Mouse (Mus musculus) MEL (cell line): ENCODE results near the gene Tspan32. TPM values are rescaled to one million over a fixed set of nuclear protein-coding genes. Genes with fewer than 3 reads are reported as not detected.

Source experiments
- DNase-seq: peaks from one replicate; pipeline ENCODE4 v3.0.0; 2011; ENCODE audit warnings: low read depth, low spot score
- H3K27ac ChIP-seq: 2 replicates; pipeline ENCODE4 v1.5.1; 2012; ENCODE audit warnings: low read depth, mild to moderate bottlenecking, control low read depth, low read length, moderate library complexity; ENCODE audit not compliant: control insufficient read depth
- H3K27me3 ChIP-seq, 2 experiments: fragments of 150-350 bp in 1 of 2; sonication (generic) in 1 of 2; 2 replicates each; pipeline ENCODE4 v1.6.1; 2012; ENCODE audit warnings: low read length in 2 of 2, mild to moderate bottlenecking in 2 of 2, improper control_type of control experiment in 1 of 2, moderate library complexity in 1 of 2; ENCODE audit not compliant: insufficient read depth in 2 of 2, control insufficient read depth in 1 of 2
- H3K36me3 ChIP-seq, 2 experiments: 2 replicates each; pipeline ENCODE4 v1.6.1; 2012 to 2014; ENCODE audit warnings: low read length in 2 of 2, improper control_type of control experiment in 1 of 2, inconsistent platforms in 1 of 2, mild to moderate bottlenecking in 1 of 2; ENCODE audit not compliant: insufficient read depth in 2 of 2, control insufficient read depth in 1 of 2
- H3K4me1 ChIP-seq, 2 experiments: fragments of 150-350 bp in 1 of 2; sonication (generic) in 1 of 2; 2 replicates each; pipeline ENCODE4 v1.6.1; 2012; ENCODE audit warnings: low read length in 2 of 2, improper control_type of control experiment in 1 of 2, mild to moderate bottlenecking in 1 of 2; ENCODE audit not compliant: insufficient read depth in 2 of 2, control insufficient read depth in 1 of 2
- H3K4me3 ChIP-seq, 2 experiments: fragments of 150-350 bp in 1 of 2; sonication (generic) in 1 of 2; 2 replicates each; pipeline ENCODE4 v1.5.1; 2012; ENCODE audit warnings: low read depth in 2 of 2, low read length in 2 of 2, mild to moderate bottlenecking in 2 of 2, moderate library complexity in 2 of 2, control low read depth in 1 of 2, improper control_type of control experiment in 1 of 2; ENCODE audit not compliant: control insufficient read depth in 1 of 2, insufficient read depth in 1 of 2
- H3K79me2 ChIP-seq: 2 replicates; pipeline ENCODE4 v1.6.1; 2012; ENCODE audit warnings: mild to moderate bottlenecking, low read length, moderate library complexity; ENCODE audit not compliant: control insufficient read depth, poor library complexity, insufficient read depth
- H3K9ac ChIP-seq: 2 replicates; pipeline ENCODE4 v1.6.1; 2012; ENCODE audit warnings: low read depth, mild to moderate bottlenecking, control low read depth, low read length, moderate library complexity; ENCODE audit not compliant: control insufficient read depth, poor library complexity, severe bottlenecking
- H3K9me3 ChIP-seq: fragments of 150-350 bp; sonication (generic); replicated peaks from 2 replicates; pipeline ENCODE4 v1.6.1; 2012; ENCODE audit warnings: mild to moderate bottlenecking, low read length, improper control_type of control experiment, moderate library complexity; ENCODE audit not compliant: insufficient read depth
- CTCF ChIP-seq, 3 experiments: IDR thresholded peaks in 2 of 3; conservative IDR thresholded peaks in 1 of 3; 2 replicates each; pipeline ENCODE4 v1.5.1; 2011 to 2012; ENCODE audit warnings: low read length in 3 of 3, low read depth in 2 of 3, mild to moderate bottlenecking in 2 of 3, improper control_type of control experiment in 1 of 3, inconsistent platforms in 1 of 3, mixed read lengths in 1 of 3, moderate library complexity in 1 of 3; ENCODE audit not compliant: control insufficient read depth in 1 of 3, insufficient read depth in 1 of 3, poor library complexity in 1 of 3, severe bottlenecking in 1 of 3
- E2F4 ChIP-seq: IDR thresholded peaks from 2 replicates; pipeline ENCODE4 v1.6.1; 2011; ENCODE audit warnings: low read depth, low read length, improper control_type of control experiment, borderline replicate concordance
- ETS1 ChIP-seq: IDR thresholded peaks from 2 replicates; pipeline ENCODE4 v1.6.1; 2012; ENCODE audit warnings: low read depth, mild to moderate bottlenecking, inconsistent platforms, low read length, improper control_type of control experiment, moderate library complexity
- GABPA ChIP-seq: IDR thresholded peaks from 2 replicates; pipeline ENCODE4 v1.6.1; 2012; ENCODE audit warnings: low read depth, mild to moderate bottlenecking, inconsistent platforms, low read length, improper control_type of control experiment, moderate library complexity
- GATA1 ChIP-seq: IDR thresholded peaks from 2 replicates; pipeline ENCODE4 v1.6.1; 2011; ENCODE audit warnings: low read depth, low read length, improper control_type of control experiment
- HCFC1 ChIP-seq: IDR thresholded peaks from 2 replicates; pipeline ENCODE4 v1.6.1; 2012; ENCODE audit warnings: low read depth, mild to moderate bottlenecking, inconsistent platforms, low read length, improper control_type of control experiment, moderate library complexity
- MAZ ChIP-seq: IDR thresholded peaks from 2 replicates; pipeline ENCODE4 v1.6.1; 2012; ENCODE audit warnings: low read depth, mild to moderate bottlenecking, inconsistent platforms, low read length, improper control_type of control experiment
- MXI1 ChIP-seq: IDR thresholded peaks from 2 replicates; pipeline ENCODE4 v1.6.1; 2011; ENCODE audit warnings: mild to moderate bottlenecking, low read depth, low read length, improper control_type of control experiment
- NELFE ChIP-seq: IDR thresholded peaks from 2 replicates; pipeline ENCODE4 v1.6.1; 2011; ENCODE audit warnings: low read depth, low read length, improper control_type of control experiment
- NRF1 ChIP-seq: IDR thresholded peaks from 2 replicates; pipeline ENCODE4 v1.6.1; 2014; ENCODE audit warnings: low read depth, mild to moderate bottlenecking, inconsistent platforms, low read length, improper control_type of control experiment, moderate library complexity; ENCODE audit not compliant: poor library complexity, insufficient read depth, severe bottlenecking
- POLR2A ChIP-seq, 2 experiments: IDR thresholded peaks; 2 replicates each; pipeline ENCODE4 v1.6.1; 2011 to 2012; ENCODE audit warnings: low read length in 2 of 2, mild to moderate bottlenecking in 2 of 2, control low read depth in 1 of 2, improper control_type of control experiment in 1 of 2, low read depth in 1 of 2, moderate library complexity in 1 of 2; ENCODE audit not compliant: control insufficient read depth in 1 of 2, insufficient read depth in 1 of 2, poor library complexity in 1 of 2
- POLR2AphosphoS2 ChIP-seq: IDR thresholded peaks from 2 replicates; pipeline ENCODE4 v1.6.1; 2011; ENCODE audit warnings: low read length, improper control_type of control experiment
- RCOR1 ChIP-seq: IDR thresholded peaks from 2 replicates; pipeline ENCODE4 v1.6.1; 2012; ENCODE audit warnings: low read depth, mild to moderate bottlenecking, inconsistent platforms, low read length, improper control_type of control experiment
- SIN3A ChIP-seq: IDR thresholded peaks from 2 replicates; pipeline ENCODE4 v1.6.1; 2012; ENCODE audit warnings: low read length, improper control_type of control experiment, inconsistent platforms
- TBP ChIP-seq: IDR thresholded peaks from 2 replicates; pipeline ENCODE4 v1.8.0; 2011; ENCODE audit warnings: low read depth, low read length, improper control_type of control experiment
- UBTF ChIP-seq: IDR thresholded peaks from 2 replicates; pipeline ENCODE4 v1.6.1; 2012; ENCODE audit warnings: low read depth, mild to moderate bottlenecking, inconsistent platforms, low read length, improper control_type of control experiment, moderate library complexity, borderline replicate concordance; ENCODE audit not compliant: insufficient read depth
- ZC3H11A ChIP-seq: IDR thresholded peaks from 2 replicates; pipeline ENCODE4 v1.6.1; 2012; ENCODE audit warnings: low read depth, mild to moderate bottlenecking, inconsistent platforms, low read length, improper control_type of control experiment
- ZMIZ1 ChIP-seq: IDR thresholded peaks from 2 replicates; pipeline ENCODE4 v1.6.1; 2012; ENCODE audit warnings: low read depth, mild to moderate bottlenecking, inconsistent platforms, low read length, improper control_type of control experiment, moderate library complexity
- polyA plus RNA-seq, 2 experiments: library from polyadenylated mRNA; stranded (reverse) in 1 of 2; unstranded in 1 of 2; fragments of >175 nt in 1 of 2; fragments of >200 nt in 1 of 2; gene quantifications; 2 replicates each; pipeline versions ENCODE4 v1.2.1 to v1.2.4; 2012; ENCODE audit warnings: low replicate concordance in 2 of 2, low read depth in 1 of 2; ENCODE audit not compliant: insufficient read length in 2 of 2, insufficient read depth in 1 of 2, missing spikeins in 1 of 2
- total RNA-seq: library from RNA; depleted of rRNA; stranded (reverse); fragments of 300-350 nt; gene quantifications from 2 replicates; pipeline ENCODE4 v1.2.3, GENCODE M21; 2012

Gene Tspan32
- total and polyA plus RNA-seq, 3 experiments = 53.5 to 212 (median 205) TPM

DNA sequence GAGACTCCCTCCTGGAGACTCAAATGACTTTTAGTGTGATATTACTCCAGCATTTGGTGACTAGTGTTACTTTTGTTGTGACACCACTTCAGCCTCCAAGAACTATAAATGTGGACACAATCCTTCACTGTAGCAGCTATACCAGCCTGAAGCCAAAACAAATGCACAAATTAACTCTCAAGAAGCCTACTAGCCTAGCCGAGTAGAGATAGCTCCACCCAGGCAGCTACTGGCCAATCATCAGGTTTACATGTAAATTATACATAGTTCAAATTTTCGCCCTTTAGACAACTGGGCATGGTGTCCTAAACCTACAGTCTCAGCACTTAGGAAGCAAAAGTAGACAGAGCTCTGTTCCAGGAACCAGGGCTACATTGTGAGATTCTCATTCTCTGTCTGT, 46.5 kb downstream of the Tspan32 start (continued):
- TF ChIP-seq ZMIZ1 (0 out of 2 replicates have a peak, but pooled peaks have one; percentile 37), ZC3H11A (no peak), NRF1 (no peak), MAZ (no peak), GATA1 (no peak)
- TF ChIP-seq, all 39 proteins: peak for 5

DNA sequence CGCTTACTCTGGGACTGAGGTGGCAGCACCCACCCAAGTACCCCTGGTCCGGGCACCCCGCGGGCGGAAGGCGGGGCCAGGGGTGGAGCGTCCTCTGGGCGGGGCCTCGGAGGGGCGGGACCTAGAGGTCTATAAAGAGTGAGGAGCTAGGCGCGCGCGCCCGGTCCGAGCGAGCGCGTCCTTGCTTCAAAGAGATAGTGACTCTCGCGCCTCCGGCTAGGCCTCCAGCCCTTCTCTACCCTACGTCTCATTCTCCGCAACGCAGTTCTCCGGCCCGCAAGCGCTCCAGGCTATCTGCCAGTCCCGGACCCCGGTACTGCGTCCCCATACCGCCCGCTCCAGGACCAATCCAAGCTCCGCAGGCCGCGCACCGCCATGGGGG, 47.8 kb downstream of the Tspan32 start, which contains the start of gene Cd81:
Gene Cd81, plus strand, starts transcription at position 114 of the 382 bp plus-strand sequence.
- Histone ChIP-seq H3K79me2 (peaks cover 23% of the 10 kb centered on the region), H3K36me3 (peaks cover 0 to 46% of the 10 kb centered on the region in 2 experiments; a peak in 2 of 4 replicates), H3K4me3 (peak within 1 kb of the TSS; percentile 73 to 83), H3K9ac (peak within 1 kb of the TSS; percentile 81), H3K4me1 (peaks cover 31 to 48% of the 10 kb centered on the region in 2 experiments), H3K9me3 (no peaks in the 10 kb centered on the region), H3K27me3 (no peaks in the 10 kb centered on the region), H3K27ac (peak within 1 kb of the TSS; percentile 80)
- peak; percentile 93 for DNase-seq
- TF ChIP-seq RCOR1 (no peak), NELFE (peak; percentile 98), E2F4 (no peak), NRF1 (no peak), ETS1 (0 out of 2 replicates have a peak, but pooled peaks have one; percentile 6), HCFC1 (peak; percentile 74), UBTF (peak; percentile 79; the same call in 1 of the 2 replicates), CTCF (IDR thresholded peaks at IDR 0.05 in 2 of 3, conservative IDR thresholded peaks at IDR 0.05 in 1 of 3; ENCODE audit: control insufficient read depth in 1 of 3, insufficient read depth in 1 of 3, low read depth in 2 of 3, low read length in 3 of 3, poor library complexity in 1 of 3, severe bottlenecking in 1 of 3) (0 out of 6 replicates have a peak, but pooled peaks of 1 of the 3 experiments have one; percentile 0), POLR2AphosphoS2 (peak; percentile 97), TBP (peak; percentile 97), SIN3A (peak; percentile 70; the same call in 1 of the 2 replicates), MAZ (no peak; the same call in 1 of the 2 replicates), POLR2A (IDR thresholded peaks at IDR 0.05; ENCODE audit: control insufficient read depth in 1 of 2, insufficient read depth in 1 of 2, low read depth in 1 of 2, low read length in 2 of 2, poor library complexity in 1 of 2) (peak; percentile 86 to 99), MXI1 (no peak; the same call in none of the 2 replicates), ZMIZ1 (peak; percentile 98), GABPA (no peak)
